Mouse (Mus musculus) T-helper 17 cell (primary cell): Measurements from ENCODE around the gene Adamts7.

Source experiments
- in situ Hi-C, 2 experiments: fragments of 300-600 bp; cut with MboI, MseI; formaldehyde crosslinking; loops; 1 replicate in 1 of 2; 2 replicates in 1 of 2; pipeline ENCODE4 v1.15.1; 2025; ENCODE audit warnings: high pct_unique_total_duplicates in 2 of 2

The Adamts7 gene

GRCm38 (mm10) chr9:90250964-90251750 is 88.3 kb downstream of the Adamts7 start:
- in situ Hi-C loops = loop anchor here in 1 of 2 experiments (25.0 kb wide), 1 partner anchor 1039 kb away; the partner anchor contains the start of gene Mthfs

GRCm38 (mm10) chr9:90253181-90253580 is 90.3 kb downstream of the Adamts7 start:
- in situ Hi-C loops = loop anchor here in 1 of 2 experiments (25.0 kb wide), 1 partner anchor 1041 kb away; the partner anchor contains the start of gene Mthfs

GRCm38 (mm10) chr9:90255844-90256405 is 93.1 kb downstream of the Adamts7 start:
- in situ Hi-C loops = loop anchor here in 1 of 2 experiments (25.0 kb wide), 1 partner anchor 1044 kb away; the partner anchor contains the start of gene Mthfs

- in situ Hi-C loops = loop anchor here in 1 of 2 experiments (25.0 kb wide), 1 partner anchor 1045 kb away; the partner anchor contains the start of gene Mthfs
These were observed 94.4 kb downstream of the Adamts7 start for GRCm38 (mm10) chr9:90257220-90257619.
